Mouse (Mus musculus): Measurements from ENCODE around the gene Aipl1.

Aipl1 gene

GRCm38 (mm10) chr11:72049171-72049759 is 12.0 kb upstream of the Aipl1 start:
- DNase-seq: no peak

DNA sequence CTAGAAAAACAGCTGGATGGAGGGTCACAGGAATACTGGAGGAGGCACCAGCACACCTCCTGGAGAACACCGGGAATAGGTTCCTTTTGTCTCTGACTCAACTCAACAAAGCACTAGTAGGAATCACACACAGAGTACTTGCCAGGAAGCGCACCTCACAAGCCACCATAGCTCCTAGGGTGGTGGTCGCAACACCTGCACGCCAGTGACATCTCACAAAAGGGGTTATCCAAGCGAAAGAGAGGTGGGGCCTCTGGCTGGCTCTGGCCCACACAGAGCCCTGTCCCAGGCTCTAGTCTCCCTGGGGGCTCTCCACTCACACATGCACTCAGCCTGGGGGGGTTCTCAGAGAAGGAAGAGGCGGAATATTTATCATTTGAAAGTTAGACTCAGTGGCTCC is 11.4 kb upstream of the Aipl1 start:
- no peak for DNase-seq

GRCm38 (mm10) chr11:72044231-72044630 is 6.9 kb upstream of the Aipl1 start:
- no peak for DNase-seq

GRCm38 (mm10) chr11:72042631-72043030 is 5.3 kb upstream of the Aipl1 start:
- no peak for DNase-seq

GRCm38 (mm10) chr11:72041768-72042607 is 4.7 kb upstream of the Aipl1 start, which contains the start of gene Pimreg:
Gene Pimreg (plus strand): TSS chr11:72042032.
- DNase-seq: peak; percentile 66

DNA sequence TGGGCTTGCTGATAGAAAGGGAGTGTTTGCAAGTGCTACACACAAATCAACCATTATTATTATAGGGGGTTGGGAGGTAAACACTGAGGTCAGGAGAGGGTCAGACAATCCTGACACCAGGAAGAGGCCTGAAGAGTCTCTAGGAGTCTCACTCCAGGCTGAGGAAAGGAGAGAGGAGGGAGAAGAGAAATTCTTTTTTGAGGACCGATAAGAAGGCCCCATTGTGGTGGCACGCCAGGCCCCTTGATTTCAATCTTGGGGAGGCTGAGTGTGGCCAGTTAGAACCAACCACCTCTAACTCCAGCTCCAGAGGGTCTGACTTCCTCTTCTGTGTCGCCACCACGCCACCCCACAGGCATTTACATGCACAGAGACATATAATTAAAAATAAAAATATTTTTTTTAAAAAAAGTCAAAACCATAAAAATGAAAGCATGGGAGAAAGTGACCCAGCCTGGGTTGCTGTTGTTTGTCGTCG is 4.0 kb upstream of the Aipl1 start:
- no peak for DNase-seq

GRCm38 (mm10) chr11:72039599-72040386 is 2.5 kb upstream of the Aipl1 start:
- DNase-seq: no peak

DNA sequence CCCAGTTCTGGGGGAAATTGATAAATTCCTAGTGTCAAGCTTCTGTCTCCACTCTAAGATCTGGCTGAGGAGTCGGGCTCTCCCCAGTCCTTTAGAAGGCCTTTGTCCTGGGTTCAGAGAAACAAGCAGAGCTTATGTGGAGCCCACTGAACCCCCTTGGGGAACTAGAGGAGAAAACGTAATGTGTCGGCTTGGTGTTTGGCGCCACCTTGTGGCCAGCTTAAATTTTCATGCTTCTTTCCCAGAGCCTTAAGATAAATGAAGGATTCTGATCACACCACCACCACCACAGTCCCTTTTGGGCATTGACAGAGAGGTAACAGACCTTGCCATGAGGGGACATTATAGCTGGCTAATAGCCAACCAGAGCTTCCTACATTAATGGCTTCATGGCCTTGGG is 687 bp upstream of the Aipl1 start:
- DNase-seq: peak; percentile 55

- DNase-seq: no peak
Measured at GRCm38 (mm10) chr11:72032589-72032988, 4.7 kb downstream of the Aipl1 start.

GRCm38 (mm10) chr11:72032091-72032490 is 5.2 kb downstream of the Aipl1 start:
- no peak for DNase-seq

- no peak for DNase-seq
Measured at GRCm38 (mm10) chr11:72031353-72031752, 6.0 kb downstream of the Aipl1 start.

DNA sequence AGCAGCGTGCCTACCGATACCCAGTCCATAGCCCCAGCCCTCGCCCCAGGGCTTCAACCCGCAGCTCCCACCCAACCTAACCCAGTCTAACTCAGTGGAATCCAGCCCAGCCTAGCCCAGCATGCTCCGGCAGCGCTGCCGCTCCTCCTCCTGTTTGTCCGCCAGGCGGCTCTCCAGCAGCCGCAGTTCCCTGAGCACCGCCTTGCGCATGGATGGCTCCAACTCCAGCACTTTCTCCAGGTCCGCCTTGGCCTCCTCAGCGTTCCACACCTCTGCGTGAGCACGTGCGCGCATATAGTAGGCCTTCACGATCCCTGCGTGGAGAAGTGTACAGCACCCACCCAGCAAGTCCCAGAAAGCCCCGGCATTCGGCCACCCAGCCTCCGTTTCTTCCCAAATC is 8.2 kb downstream of the Aipl1 start:
- no peak for DNase-seq

DNA sequence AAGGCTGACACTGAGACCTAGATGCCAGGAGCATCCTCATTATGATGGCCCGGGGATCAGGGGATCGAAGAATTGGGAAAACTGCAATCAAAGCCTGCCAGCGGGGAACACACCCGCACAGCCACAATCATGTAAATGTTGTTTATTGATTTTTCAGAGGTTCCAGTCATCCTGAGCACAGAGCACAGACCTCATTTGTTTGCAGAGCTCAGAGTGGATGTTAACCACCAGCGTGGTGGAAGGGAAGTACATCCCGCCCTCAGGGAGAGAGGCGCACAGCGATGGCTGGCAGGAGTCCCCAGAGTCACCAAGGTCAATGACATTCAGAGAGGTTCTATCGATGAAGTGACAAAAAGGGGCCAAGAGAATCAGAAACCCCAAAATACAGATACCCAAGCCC is 9.5 kb downstream of the Aipl1 start:
- DNase-seq: no peak

GRCm38 (mm10) chr11:72026516-72026915 is 10.8 kb downstream of the Aipl1 start:
- DNase-seq: no peak

GRCm38 (mm10) chr11:72025843-72026242 is 11.5 kb downstream of the Aipl1 start:
- DNase-seq: no peak

DNA sequence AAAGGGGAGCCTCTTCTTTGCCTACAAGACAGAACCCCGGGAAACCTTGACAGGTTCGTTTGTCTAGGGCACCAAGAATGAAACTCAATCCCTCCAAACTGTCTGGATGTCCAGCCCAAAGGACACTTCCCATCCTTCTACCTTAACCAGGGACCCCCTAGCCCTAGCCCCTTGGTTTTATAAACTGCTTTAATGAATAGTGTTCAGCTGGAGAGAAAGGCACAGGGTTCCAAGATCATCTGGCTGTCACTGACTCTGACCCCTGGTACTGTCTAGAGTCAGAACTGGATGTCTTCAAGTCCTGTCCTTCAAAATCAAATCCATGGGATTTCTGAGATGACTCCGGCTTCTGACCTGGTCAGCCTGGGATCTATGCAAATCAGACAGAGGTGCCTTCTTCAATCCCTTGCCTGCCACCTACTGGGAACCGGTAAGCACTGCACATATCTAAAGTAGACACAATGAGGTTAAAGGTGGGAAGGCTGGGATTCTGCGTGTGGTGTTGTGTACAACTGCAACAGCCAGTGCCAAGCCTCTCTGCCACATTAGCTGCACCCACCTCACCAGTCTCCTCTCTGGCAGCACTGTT is 13.0 kb downstream of the Aipl1 start:
- DNase-seq: peak; percentile 54

- no peak for DNase-seq
Measured at GRCm38 (mm10) chr11:72023581-72023980, 13.7 kb downstream of the Aipl1 start.

DNA sequence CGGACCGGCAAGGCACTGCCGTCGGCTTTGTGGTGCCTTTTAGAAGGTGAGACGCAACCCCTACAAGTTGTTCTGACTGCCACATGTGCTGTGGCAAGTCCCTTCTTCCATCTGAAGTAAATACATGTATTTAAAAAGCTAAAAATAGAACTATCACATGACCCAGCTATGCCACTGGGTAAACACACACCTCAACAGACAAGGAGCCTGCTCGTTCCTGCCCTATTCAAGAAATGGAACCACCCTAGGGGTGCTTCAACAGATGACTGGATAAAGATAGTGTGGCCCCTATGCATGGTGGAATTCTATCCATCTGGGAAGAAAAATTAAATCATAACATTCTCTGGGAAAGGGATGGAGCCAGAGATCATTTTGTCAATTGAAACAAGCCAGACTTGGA is 14.5 kb downstream of the Aipl1 start:
- DNase-seq: no peak

DNA sequence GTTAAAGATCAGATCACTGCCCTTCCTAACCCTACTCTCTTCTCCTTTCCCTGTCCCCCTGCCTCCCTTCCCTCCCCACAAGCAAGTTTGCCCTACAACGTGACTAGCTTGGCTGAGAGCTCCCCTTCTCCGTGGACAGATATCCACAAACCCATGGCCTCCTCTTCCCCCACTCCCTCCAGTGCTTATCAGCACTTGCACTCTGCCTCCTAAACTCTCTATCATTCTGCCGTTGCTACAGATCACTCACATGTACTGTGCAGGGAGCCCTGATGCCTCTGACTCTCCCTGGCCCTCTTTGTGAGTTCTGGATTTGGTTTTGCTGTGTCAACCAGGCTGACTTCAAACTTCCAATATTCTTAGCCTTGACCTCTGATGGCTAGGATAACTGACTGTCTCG is 16.3 kb downstream of the Aipl1 start:
- DNase-seq: no peak

- no peak for DNase-seq
Measured at GRCm38 (mm10) chr11:72017253-72017601, 20.1 kb downstream of the Aipl1 start.

DNA sequence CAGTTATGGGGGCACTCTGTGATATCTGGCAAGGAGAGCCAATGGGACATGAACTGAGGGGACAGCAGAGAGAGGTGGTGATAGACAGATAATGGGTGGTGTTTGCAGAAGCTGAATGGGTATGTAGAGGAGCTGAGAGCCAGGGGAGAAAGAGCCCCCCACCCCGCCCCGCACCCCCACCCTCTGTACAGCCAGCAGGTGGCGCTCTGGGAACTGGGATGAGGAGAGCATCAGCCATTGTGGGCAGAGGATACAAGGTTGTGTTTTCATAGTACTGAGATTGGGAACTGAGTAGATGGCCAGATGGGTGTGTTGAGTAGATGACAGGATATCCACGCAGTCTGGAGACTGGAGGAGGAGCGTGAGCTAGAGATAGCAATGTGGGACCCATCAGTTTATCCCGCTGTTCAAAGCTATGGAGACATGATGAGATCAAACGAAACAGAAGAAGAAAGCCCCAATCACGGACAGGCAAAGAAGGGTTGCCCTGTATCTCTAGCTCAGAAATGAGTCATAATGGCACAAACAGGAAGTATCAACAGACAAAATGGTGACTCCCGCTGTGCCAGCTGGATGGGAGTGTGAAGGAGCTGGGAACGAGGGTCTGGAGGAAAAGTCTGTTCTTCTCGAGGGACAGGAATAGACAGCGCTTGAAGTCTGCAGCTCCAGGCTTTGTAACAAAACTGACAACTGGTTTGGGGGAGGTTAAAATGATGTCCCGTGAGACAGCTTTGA is 20.6 kb downstream of the Aipl1 start:
- peak; percentile 42 for DNase-seq

- no peak for DNase-seq
Measured at GRCm38 (mm10) chr11:72014674-72015073, 22.6 kb downstream of the Aipl1 start.

DNA sequence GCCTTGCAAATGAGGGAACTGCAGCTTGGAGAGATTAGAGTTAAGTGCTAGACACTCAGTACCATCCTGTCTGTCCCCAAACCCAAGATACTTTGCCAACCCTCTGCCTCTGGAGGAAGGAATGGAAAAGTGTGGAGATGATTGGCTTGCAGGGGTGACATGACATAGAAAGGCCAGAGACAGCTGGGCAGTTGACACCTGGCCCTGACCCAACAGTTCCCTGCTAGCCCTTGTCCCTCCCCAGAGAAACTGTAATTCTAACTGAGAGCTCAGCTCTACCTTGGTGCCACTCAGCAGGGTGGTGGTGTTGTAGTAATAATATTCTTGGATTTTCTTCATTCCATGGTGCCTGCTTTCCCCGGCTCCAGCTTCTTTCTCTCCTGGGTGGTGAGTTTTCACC is 25.4 kb downstream of the Aipl1 start:
- no peak for DNase-seq
